Mouse (Mus musculus): Measurements from ENCODE around the gene Tmprss2.

GRCm38 (mm10) chr16:97591512-97591911, 19.5 kb downstream of the Tmprss2 start:
- TF ChIP-seq FLI1 (IDR thresholded peaks at IDR 0.05; ENCODE audit: low read length) (no peak), GATA1 (IDR thresholded peaks at IDR 0.05; ENCODE audit: borderline replicate concordance, low read length) (no peak)

Measured in megakaryocyte, embryonic 14.5 days (primary cell).